Mouse (Mus musculus): ENCODE results near the gene Emc8. TPM values are rescaled to one million over a fixed set of nuclear protein-coding genes. Genes with fewer than 3 reads are reported as not detected.

Emc8 gene
- total RNA-seq, 2 experiments from 2014 or later = 22.2 to 25.6 TPM

- intact Hi-C loops (cut with DNase I) = no loop called here
- Histone ChIP-seq H3K4me3 (peak overlapping the region; percentile 27), H3K27ac (no peak overlapping the region)
- TF ChIP-seq CTCF (IDR thresholded peaks at IDR 0.05) = no peak
- DNase-seq = no peak
Observed at GRCm38 (mm10) chr8:120607460-120607859, 60.9 kb downstream of the Emc8 start.

Other genes starting within 250 kb of the Emc8 start
- gene Gins2, start 79.3 kb downstream of the Emc8 start, total RNA-seq (2021) = under 1 TPM; 0.36 to 0.67 TPM
- gene 1190005I06Rik, start 20.9 kb downstream of the Emc8 start, total RNA-seq (2021) = 1 to 10 TPM in 1 of 2 experiments, under 1 TPM in 1; 0.77 to 1.0 TPM
- not detected for gene Gm27021, start 494 bp downstream of the Emc8 start, total RNA-seq (2021)
- 1,000 to 10,000 TPM; 1,376 to 1,812 TPM for gene Cox4i1, start 351 bp downstream of the Emc8 start, total RNA-seq (2021)
- 10 to 100 TPM in 1 of 2 experiments, 1 to 10 TPM in 1; 4.8 to 11.2 TPM for gene Irf8, start 67.8 kb upstream of the Emc8 start, total RNA-seq (2021)

Data from gastrocnemius, adult 2 months (tissue).